Mouse (Mus musculus): Measurements from ENCODE around the gene Agbl2. TPM values are rescaled to one million over a fixed set of nuclear protein-coding genes. Genes with fewer than 3 reads are reported as not detected.

Gene Agbl2
- polyA plus RNA-seq, 1 experiment from 2014 or later = 1.7 TPM

GRCm38 (mm10) chr2:90845234-90845633 lies 62.7 kb downstream of the Agbl2 start:
- H3K27me3 ChIP-seq = no peaks in the 10 kb centered on the region
- no peak overlapping the region for H3K27ac ChIP-seq
- H3K4me2 ChIP-seq = no peak overlapping the region
- peaks cover 18% of the 10 kb centered on the region for H3K4me1 ChIP-seq (replicated peaks)
- WGBS = 74% methylated on average over 5 of the region's 5 CpGs
- ATAC-seq (replicated peaks; ENCODE audit: insufficient number of reproducible peaks, insufficient read depth, low FRiP score, low read depth) = no peak
- peaks cover 6% of the 10 kb centered on the region; the same call in 1 of the 2 replicates for H3K36me3 ChIP-seq
- no peak overlapping the region for H3K9ac ChIP-seq
- H3K9me3 ChIP-seq (replicated peaks) = no peaks in the 10 kb centered on the region
- no peak overlapping the region for H3K4me3 ChIP-seq

GRCm38 (mm10) chr2:90846171-90846570 lies 63.6 kb downstream of the Agbl2 start:
- no peaks in the 10 kb centered on the region for H3K9me3 ChIP-seq (replicated peaks)
- H3K4me2 ChIP-seq = peak overlapping the region; percentile 68
- H3K4me1 ChIP-seq (replicated peaks) = peaks cover 18% of the 10 kb centered on the region
- ATAC-seq (replicated peaks; ENCODE audit: insufficient number of reproducible peaks, insufficient read depth, low FRiP score, low read depth) = no peak
- H3K4me3 ChIP-seq = peak overlapping the region; percentile 82
- peaks cover 15% of the 10 kb centered on the region for H3K36me3 ChIP-seq
- WGBS = 47% methylated on average over 6 of the region's 6 CpGs
- H3K27me3 ChIP-seq = no peaks in the 10 kb centered on the region
- peak overlapping the region; percentile 87 for H3K27ac ChIP-seq
- peak overlapping the region; percentile 49; the same call in 1 of the 2 replicates for H3K9ac ChIP-seq

- Histone ChIP-seq H3K9ac (peak overlapping the region; percentile 49), H3K27me3 (no peaks in the 10 kb centered on the region), H3K36me3 (peaks cover 19% of the 10 kb centered on the region), H3K9me3 (replicated peaks) (no peaks in the 10 kb centered on the region), H3K27ac (peak overlapping the region; percentile 87), H3K4me2 (peak overlapping the region; percentile 68), H3K4me3 (peak overlapping the region; percentile 82), H3K4me1 (replicated peaks) (peaks cover 18% of the 10 kb centered on the region)
- WGBS = 3% methylated on average over 8 of the region's 8 CpGs
- peak; percentile 1; the same call in 1 of the 2 replicates for ATAC-seq (replicated peaks; ENCODE audit: insufficient number of reproducible peaks, insufficient read depth, low FRiP score, low read depth)
Observed at GRCm38 (mm10) chr2:90846597-90846954, 64.0 kb downstream of the Agbl2 start.

- under 1% methylated on average over 59 of the region's 67 CpGs for WGBS
- ATAC-seq (replicated peaks; ENCODE audit: insufficient number of reproducible peaks, insufficient read depth, low FRiP score, low read depth) = peak; percentile 96
- peak within 1 kb of the TSS; percentile 88 for H3K27ac ChIP-seq
- H3K4me2 ChIP-seq = peak within 1 kb of the TSS; percentile 69
- peak within 1 kb of the TSS; percentile 82 for H3K4me3 ChIP-seq
- no peaks in the 10 kb centered on the region for H3K9me3 ChIP-seq (replicated peaks)
- peaks cover 18% of the 10 kb centered on the region for H3K4me1 ChIP-seq (replicated peaks)
- peaks cover 25% of the 10 kb centered on the region for H3K36me3 ChIP-seq
- H3K27me3 ChIP-seq = no peaks in the 10 kb centered on the region
- H3K9ac ChIP-seq = peak within 1 kb of the TSS; percentile 88
Observed at GRCm38 (mm10) chr2:90846955-90847680, 64.6 kb downstream of the Agbl2 start, which contains the start of gene Mtch2. Mtch2 (plus strand) TSS chr2:90847155.

- Histone ChIP-seq H3K4me1 (replicated peaks) (peaks cover 18% of the 10 kb centered on the region), H3K4me2 (peak overlapping the region; percentile 69), H3K9ac (peak overlapping the region; percentile 88), H3K27ac (peak overlapping the region; percentile 88), H3K4me3 (peak overlapping the region; percentile 82), H3K27me3 (no peaks in the 10 kb centered on the region), H3K9me3 (replicated peaks) (no peaks in the 10 kb centered on the region), H3K36me3 (peaks cover 30% of the 10 kb centered on the region)
- ATAC-seq (replicated peaks; ENCODE audit: insufficient number of reproducible peaks, insufficient read depth, low FRiP score, low read depth) = no peak
- under 1% methylated on average over 13 of the region's 13 CpGs for WGBS
Observed at GRCm38 (mm10) chr2:90847681-90848050, 65.1 kb downstream of the Agbl2 start.

GRCm38 (mm10) chr2:90848331-90848730 lies 65.8 kb downstream of the Agbl2 start:
- Histone ChIP-seq H3K27ac (0 out of 2 replicates have a peak overlapping the region, but pooled peaks have one; percentile 88), H3K4me3 (peak overlapping the region; percentile 82), H3K36me3 (peaks cover 37% of the 10 kb centered on the region), H3K9me3 (replicated peaks) (no peaks in the 10 kb centered on the region), H3K27me3 (no peaks in the 10 kb centered on the region), H3K9ac (peak overlapping the region; percentile 88; the same call in 1 of the 2 replicates), H3K4me2 (peak overlapping the region; percentile 69), H3K4me1 (replicated peaks) (peaks cover 18% of the 10 kb centered on the region)
- 86% methylated on average over 5 of the region's 5 CpGs for WGBS
- ATAC-seq (replicated peaks; ENCODE audit: insufficient number of reproducible peaks, insufficient read depth, low FRiP score, low read depth) = no peak

GRCm38 (mm10) chr2:90850401-90850800 lies 67.9 kb downstream of the Agbl2 start:
- no peak for ATAC-seq (replicated peaks; ENCODE audit: insufficient number of reproducible peaks, insufficient read depth, low FRiP score, low read depth)
- no peak overlapping the region for H3K4me2 ChIP-seq
- WGBS = 95% methylated on average over 1 of the region's 1 CpGs
- no peak overlapping the region for H3K27ac ChIP-seq
- no peak overlapping the region for H3K9ac ChIP-seq
- H3K4me3 ChIP-seq = no peak overlapping the region
- H3K27me3 ChIP-seq = no peaks in the 10 kb centered on the region
- peaks cover 18% of the 10 kb centered on the region for H3K4me1 ChIP-seq (replicated peaks)
- no peaks in the 10 kb centered on the region for H3K9me3 ChIP-seq (replicated peaks)
- peaks cover 54% of the 10 kb centered on the region for H3K36me3 ChIP-seq

- H3K9me3 ChIP-seq (replicated peaks) = no peaks in the 10 kb centered on the region
- no peak overlapping the region for H3K27ac ChIP-seq
- H3K4me1 ChIP-seq (replicated peaks) = no peaks in the 10 kb centered on the region
- H3K9ac ChIP-seq = no peak overlapping the region
- H3K4me2 ChIP-seq = no peak overlapping the region
- 96% methylated on average over 2 of the region's 2 CpGs for WGBS
- peaks cover 84% of the 10 kb centered on the region for H3K36me3 ChIP-seq
- H3K4me3 ChIP-seq = no peak overlapping the region
- ATAC-seq (replicated peaks; ENCODE audit: insufficient number of reproducible peaks, insufficient read depth, low FRiP score, low read depth) = no peak
- no peaks in the 10 kb centered on the region for H3K27me3 ChIP-seq
Observed at GRCm38 (mm10) chr2:90861486-90861885, 79.0 kb downstream of the Agbl2 start.

- Histone ChIP-seq H3K27ac (no peak overlapping the region), H3K9ac (no peak overlapping the region), H3K4me2 (no peak overlapping the region), H3K36me3 (peaks cover 70% of the 10 kb centered on the region), H3K27me3 (no peaks in the 10 kb centered on the region), H3K9me3 (replicated peaks) (no peaks in the 10 kb centered on the region), H3K4me1 (replicated peaks) (0 out of 2 replicates have a peak, but pooled peaks cover 4% of the 10 kb centered on the region), H3K4me3 (no peak overlapping the region)
- ATAC-seq (replicated peaks; ENCODE audit: insufficient number of reproducible peaks, insufficient read depth, low FRiP score, low read depth) = no peak
Observed at GRCm38 (mm10) chr2:90864184-90864583, 81.7 kb downstream of the Agbl2 start.

- H3K9me3 ChIP-seq (replicated peaks) = no peaks in the 10 kb centered on the region
- peak; percentile 73 for ATAC-seq (replicated peaks; ENCODE audit: insufficient number of reproducible peaks, insufficient read depth, low FRiP score, low read depth)
- no peak overlapping the region for H3K9ac ChIP-seq
- H3K27me3 ChIP-seq = no peaks in the 10 kb centered on the region
- H3K36me3 ChIP-seq = peaks cover 48% of the 10 kb centered on the region
- H3K27ac ChIP-seq = no peak overlapping the region
- no peak overlapping the region for H3K4me2 ChIP-seq
- H3K4me3 ChIP-seq = no peak overlapping the region
- WGBS = 18% methylated on average over 3 of the region's 3 CpGs
- H3K4me1 ChIP-seq (replicated peaks) = peaks cover 26% of the 10 kb centered on the region
Observed at GRCm38 (mm10) chr2:90866524-90866923, 84.0 kb downstream of the Agbl2 start.

GRCm38 (mm10) chr2:90870136-90870601 lies 87.6 kb downstream of the Agbl2 start:
- ATAC-seq (replicated peaks; ENCODE audit: insufficient number of reproducible peaks, insufficient read depth, low FRiP score, low read depth) = peak; percentile 86
- Histone ChIP-seq H3K36me3 (peaks cover 15% of the 10 kb centered on the region), H3K4me2 (peak overlapping the region; percentile 50), H3K9me3 (replicated peaks) (no peaks in the 10 kb centered on the region), H3K9ac (peak overlapping the region; percentile 41), H3K4me1 (replicated peaks) (peaks cover 34% of the 10 kb centered on the region), H3K27me3 (no peaks in the 10 kb centered on the region), H3K4me3 (0 out of 2 replicates have a peak overlapping the region, but pooled peaks have one; percentile 6), H3K27ac (peak overlapping the region; percentile 93)
- WGBS = 1% methylated on average over 4 of the region's 4 CpGs

Data from heart, embryonic 15.5 days (tissue).